Comparison of ENCODE assay signal across 9 mouse cellular contexts in genomic region chr13:113225811-113226210, GRCm38 (mm10). TPM values are rescaled to one million over a fixed set of nuclear protein-coding genes. Genes with fewer than 3 reads are reported as not detected.
DNase-seq lines count a peak whose midpoint lies in the region; ATAC-seq and TF ChIP-seq lines count a peak whose summit lies in the region.
"Had no signal": no experiment of that assay in that cellular context is flagged by ENCODE, and none has a peak within 500 bp of the region (broad histone marks: within the 10 kb centered on the region; RNA-seq: fewer than 3 reads in every experiment).

TSS of gene Gzmk (minus strand) at chr13:113225908.

- no peak within 1 kb of the TSS for H3K27ac ChIP-seq in forebrain, embryonic 11.5 days (ENCODE audit: low read depth, low read length)
- no peak within 1 kb of the TSS for H3K27ac ChIP-seq in layer of hippocampus, adult 2 months
- 0 out of 2 replicates have a peak within 1 kb of the TSS, but pooled peaks have one; percentile 1 for H3K27ac ChIP-seq in neural tube, embryonic 13.5 days (replicated peaks)
- H3K27ac ChIP-seq: limb, embryonic 12.5 days had no signal

- no peak within 1 kb of the TSS for H3K4me2 ChIP-seq in forebrain, embryonic 11.5 days (ENCODE audit: low read depth, low read length, severe bottlenecking)
- no peak within 1 kb of the TSS for H3K4me2 ChIP-seq in neural tube, embryonic 13.5 days
- H3K4me2 ChIP-seq: limb, embryonic 12.5 days had no signal

- no peak for TF ChIP-seq POLR2A in brain, embryonic 14.5 days (IDR thresholded peaks at IDR 0.05; ENCODE audit: borderline replicate concordance, extremely low read depth, insufficient read depth, insufficient read length, poor library complexity, severe bottlenecking)

- ATAC-seq in forebrain, embryonic 11.5 days (replicated peaks; ENCODE audit: low FRiP score) = peak; percentile 80
- peak; percentile 95 for ATAC-seq in neural tube, embryonic 13.5 days (ENCODE audit: low read depth)

- no peaks in the 10 kb centered on the region for H3K4me1 ChIP-seq in forebrain, embryonic 11.5 days (replicated peaks; ENCODE audit: control insufficient read depth, insufficient read depth, low read length)
- H3K4me1 ChIP-seq in neural tube, embryonic 13.5 days (replicated peaks) = peaks cover 14% of the 10 kb centered on the region

- H3K9ac ChIP-seq in forebrain, embryonic 11.5 days (ENCODE audit: low read length) = no peak within 1 kb of the TSS
- no peak within 1 kb of the TSS for H3K9ac ChIP-seq in neural tube, embryonic 13.5 days
- H3K9ac ChIP-seq: limb, embryonic 12.5 days had no signal

- no peak within 1 kb of the TSS for H3K4me3 ChIP-seq in forebrain, embryonic 11.5 days (ENCODE audit: low read depth, low read length)
- H3K4me3 ChIP-seq in layer of hippocampus, adult 2 months = peak within 1 kb of the TSS; percentile 23; the same call in 1 of the 2 replicates
- no peak within 1 kb of the TSS for H3K4me3 ChIP-seq in neural tube, embryonic 13.5 days
- H3K4me3 ChIP-seq: limb, embryonic 12.5 days had no signal

- 62% methylated on average over 7 of the region's 7 CpGs for WGBS in forebrain, embryonic 11.5 days
- WGBS in neural tube, embryonic 13.5 days = 35% methylated on average over 7 of the region's 7 CpGs

- no peaks in the 10 kb centered on the region for H3K27me3 ChIP-seq in forebrain, embryonic 11.5 days (ENCODE audit: control insufficient read depth, insufficient read depth, low read length)
- H3K27me3 ChIP-seq in neural tube, embryonic 13.5 days = no peaks in the 10 kb centered on the region

- H3K36me3 ChIP-seq in forebrain, embryonic 11.5 days (ENCODE audit: control insufficient read depth, insufficient read depth, low read length) = no peaks in the 10 kb centered on the region
- no peaks in the 10 kb centered on the region for H3K36me3 ChIP-seq in neural tube, embryonic 13.5 days
- H3K36me3 ChIP-seq: limb, embryonic 12.5 days had no signal

- no peaks in the 10 kb centered on the region for H3K9me3 ChIP-seq in forebrain, embryonic 11.5 days (ENCODE audit: control insufficient read depth, low read length)
- H3K9me3 ChIP-seq in neural tube, embryonic 13.5 days = no peaks in the 10 kb centered on the region
- H3K9me3 ChIP-seq: limb, embryonic 12.5 days had no signal

- peak; percentile 95 for DNase-seq in brain, embryonic 14.5 days (ENCODE audit: low read depth)
- no peak for DNase-seq in forebrain, embryonic 11.5 days (ENCODE audit: low spot score)
- peak; percentile 35 to 75 for DNase-seq in layer of hippocampus, adult 2 months (ENCODE audit: low spot score in 2 of 2)
- DNase-seq in testis, postnatal 14 days (ENCODE audit: low spot score) = no peak
- DNase-seq in yolk sac, embryonic 10.5 days (ENCODE audit: low spot score) = no peak
- no peak for DNase-seq in cerebellum, adult 9-11 months
- DNase-seq in urinary bladder, postnatal 10 days (ENCODE audit: low spot score) = no peak

- TF ChIP-seq CTCF in brain, embryonic 14.5 days (IDR thresholded peaks at IDR 0.05; ENCODE audit: borderline replicate concordance, extremely low read depth, insufficient read depth, insufficient read length) = no peak
- TF ChIP-seq CTCF in layer of hippocampus, adult 2 months (conservative IDR thresholded peaks at IDR 0.05) = no peak

RNA-seq across cellular contexts. Expression of gene Gzmk, which starts in this region (rescaled TPM):
- not detected in 2 replicates for polyA plus RNA-seq in brain, embryonic 14.5 days (2012; rRNA removed)
- not detected in 2 replicates for polyA plus RNA-seq in forebrain, embryonic 11.5 days (2014; fragmentation: Nextera tagmentation; extraction: Ambion mirVana)
- under 1 TPM in 1 of 2 experiments, not detected in 1; 0.28 TPM for total RNA-seq in layer of hippocampus, adult 2 months (2021)
- not detected in 2 replicates for polyA plus RNA-seq in neural tube, embryonic 13.5 days (2015; fragmentation: Nextera tagmentation; extraction: Ambion mirVana)
- polyA plus RNA-seq: limb, embryonic 12.5 days had no signal

Comparison
In these comparisons a context has a peak if more than half of its experiments do, and no peak if none do; other contexts are left out.
1. Peak in DNase-seq in brain, embryonic 14.5 days; RNA of the gene not detected or under 1 TPM.
2. Peak in ATAC-seq in forebrain, embryonic 11.5 days; RNA of the gene not detected or under 1 TPM.
3. Peak in DNase-seq and H3K4me3 ChIP-seq in layer of hippocampus, adult 2 months; RNA of the gene not detected or under 1 TPM.
4. Peak in ATAC-seq and H3K27ac ChIP-seq in neural tube, embryonic 13.5 days; RNA of the gene not detected or under 1 TPM.